Mouse (Mus musculus) bone marrow macrophage, adult 2 months (primary cell): ENCODE measurements around the gene Gm5148. TPM values are rescaled to one million over a fixed set of nuclear protein-coding genes. Genes with fewer than 3 reads are reported as not detected.

ENCODE experiments used
- H3K27ac ChIP-seq: 2 replicates; pipeline ENCODE4 v1.5.1; 2012; ENCODE audit warnings: low read depth, low read length; ENCODE audit not compliant: insufficient read depth
- H3K4me1 ChIP-seq: 2 replicates; pipeline ENCODE4 v1.6.1; 2012; ENCODE audit warnings: low read length; ENCODE audit not compliant: control insufficient read depth, insufficient read depth
- H3K4me3 ChIP-seq: 2 replicates; pipeline ENCODE4 v1.5.1; 2012; ENCODE audit warnings: mild to moderate bottlenecking, low read length, moderate library complexity; ENCODE audit not compliant: insufficient read depth
- CTCF ChIP-seq: IDR thresholded peaks from 2 replicates; pipeline ENCODE4 v1.5.1; 2012; ENCODE audit warnings: low read depth, mild to moderate bottlenecking, low read length, moderate library complexity
- POLR2A ChIP-seq: IDR thresholded peaks from 2 replicates; pipeline ENCODE4 v1.6.1; 2012; ENCODE audit warnings: mild to moderate bottlenecking, low read depth, low read length, borderline replicate concordance
- polyA plus RNA-seq: library from polyadenylated mRNA; stranded (reverse); fragments of >200 nt; gene quantifications from 2 replicates; pipeline ENCODE4 v1.2.4, GENCODE M21; 2012; ENCODE audit not compliant: missing spikeins, insufficient read depth, insufficient read length

Gene Gm5148
- polyA plus RNA-seq, 1 experiment = not detected

DNA sequence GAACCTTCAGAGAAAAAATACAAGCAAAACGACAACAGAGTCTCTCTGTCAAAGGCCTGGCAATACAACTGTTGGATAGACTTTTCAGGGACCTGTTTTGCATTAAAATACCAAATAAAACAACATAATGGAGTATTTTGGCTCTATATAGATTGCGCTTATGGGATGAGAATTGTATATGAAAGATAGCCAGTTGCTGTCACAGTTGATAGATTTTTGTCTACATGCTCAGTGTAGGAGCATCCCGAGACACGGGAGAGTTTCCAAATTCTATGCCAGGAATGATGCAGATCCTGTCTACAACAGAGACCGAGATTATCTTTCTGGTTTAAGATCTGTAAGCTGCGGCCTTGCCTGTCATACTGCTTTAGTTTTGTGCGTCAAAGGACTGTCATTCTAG, 15.7 kb upstream of the Gm5148 start:
- Histone ChIP-seq H3K4me1 (peaks cover 8% of the 10 kb centered on the region), H3K4me3 (no peak overlapping the region), H3K27ac (no peak overlapping the region)
- no peak for TF ChIP-seq CTCF
- TF ChIP-seq POLR2A = no peak

DNA sequence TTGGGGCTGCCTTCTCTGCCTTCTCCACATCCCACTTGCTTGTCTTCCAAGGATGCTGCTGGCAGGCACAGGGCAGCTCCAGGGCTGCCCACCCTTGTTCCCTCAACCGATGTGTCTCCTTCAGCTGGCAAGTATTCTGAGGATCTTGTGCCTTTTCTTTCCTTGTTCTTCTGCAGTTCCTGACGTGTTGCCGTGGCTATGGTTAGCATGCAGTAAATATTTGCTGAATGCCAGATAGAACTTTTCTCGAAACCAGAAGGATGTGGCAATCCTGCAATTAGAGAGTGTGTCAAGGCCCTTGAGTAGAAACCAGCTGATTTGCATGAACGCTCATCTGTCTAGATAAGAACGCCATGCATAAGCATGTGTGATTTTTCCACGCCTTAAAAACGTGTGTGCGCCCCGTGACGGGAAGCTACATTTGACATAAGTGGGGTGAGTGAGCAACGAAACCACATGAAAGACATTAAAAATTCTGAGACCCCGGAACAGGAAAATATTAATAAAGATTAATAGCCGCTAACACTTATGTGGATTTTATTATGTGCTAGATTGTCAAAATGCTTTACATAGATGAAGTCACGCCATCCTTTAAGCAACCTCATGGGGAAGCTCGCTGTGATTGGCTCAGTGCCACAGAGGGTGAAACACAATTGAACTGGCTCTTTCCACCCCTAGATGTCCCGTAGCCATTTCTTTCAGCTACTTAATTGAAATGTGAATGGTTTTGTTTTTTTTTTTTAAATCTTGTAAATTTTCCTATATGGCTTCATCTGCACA, 14.1 kb upstream of the Gm5148 start:
- no peak for TF ChIP-seq POLR2A
- no peak for TF ChIP-seq CTCF

DNA sequence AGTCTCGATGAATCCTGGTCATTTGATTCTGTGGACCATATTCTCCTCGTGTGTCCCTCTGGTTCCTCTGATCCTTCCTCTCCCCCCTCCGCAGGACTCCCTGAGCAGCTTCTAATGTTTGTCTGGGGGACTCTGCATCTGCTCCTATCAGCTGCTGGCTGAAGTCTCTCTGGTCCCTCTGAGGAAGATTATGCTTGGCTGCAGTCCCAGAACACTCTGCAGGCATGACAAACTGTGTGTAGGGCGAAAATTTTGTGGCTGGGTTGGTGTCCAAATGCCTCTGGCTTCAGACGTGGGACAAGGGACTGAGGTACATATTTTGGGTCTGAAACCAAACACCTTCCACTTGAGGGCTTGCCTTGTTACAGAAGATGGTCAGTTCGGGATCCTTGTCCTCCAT, 13.1 kb upstream of the Gm5148 start:
- Histone ChIP-seq H3K4me1 (no peaks in the 10 kb centered on the region), H3K4me3 (no peak overlapping the region), H3K27ac (no peak overlapping the region)
- TF ChIP-seq POLR2A = no peak
- TF ChIP-seq CTCF = no peak

More for the DNA sequence above, 14.1 kb upstream of the Gm5148 start:
- H3K27ac ChIP-seq = no peak overlapping the region
- H3K4me3 ChIP-seq = no peak overlapping the region
- H3K4me1 ChIP-seq = peaks cover 2% of the 10 kb centered on the region

DNA sequence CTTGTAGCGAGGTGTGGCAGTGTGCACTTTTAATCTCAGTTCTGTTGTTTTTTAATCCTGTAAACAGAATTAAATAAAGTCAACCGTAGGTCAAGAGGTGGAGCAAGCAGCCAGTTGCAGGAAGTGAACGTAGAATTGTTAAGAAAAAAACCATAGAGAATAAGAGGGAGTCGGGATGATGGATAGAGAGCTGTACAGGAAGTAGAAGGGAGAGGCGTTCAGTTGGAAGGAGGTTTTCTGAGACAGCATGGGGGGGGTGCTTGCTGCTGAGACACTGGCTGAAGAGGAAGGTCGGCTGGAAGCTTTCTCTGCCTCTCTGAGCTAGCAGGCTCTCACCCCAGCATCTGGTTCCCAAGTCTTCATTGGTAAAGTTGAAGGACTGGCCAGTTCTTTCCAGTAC, 10.9 kb upstream of the Gm5148 start:
- no peaks in the 10 kb centered on the region for H3K4me1 ChIP-seq
- no peak overlapping the region for H3K27ac ChIP-seq
- no peak for TF ChIP-seq POLR2A
- no peak for TF ChIP-seq CTCF
- H3K4me3 ChIP-seq = no peak overlapping the region

DNA sequence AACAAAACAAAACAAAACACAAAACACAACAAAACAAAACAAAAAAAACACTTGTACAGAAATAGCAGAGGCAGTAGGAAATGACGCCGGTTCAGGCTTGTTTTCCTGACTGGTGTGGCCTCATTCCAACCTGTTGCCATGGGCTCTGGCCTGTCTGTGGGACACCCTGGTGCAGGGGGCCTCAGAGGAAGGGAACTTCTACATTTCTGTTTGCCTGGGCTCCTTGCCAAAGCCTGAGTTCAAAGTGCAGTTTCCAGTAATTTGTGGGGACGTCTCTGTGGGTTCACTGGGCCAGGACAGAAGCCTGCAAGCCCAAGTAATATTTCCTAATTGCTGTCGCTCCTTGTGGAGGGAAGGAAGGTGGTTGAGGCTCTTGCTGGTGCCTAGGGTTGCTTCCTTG, 4.9 kb upstream of the Gm5148 start:
- H3K27ac ChIP-seq = no peak overlapping the region
- peaks cover 26% of the 10 kb centered on the region for H3K4me1 ChIP-seq
- H3K4me3 ChIP-seq = no peak overlapping the region
- TF ChIP-seq POLR2A (no peak), CTCF (no peak)

DNA sequence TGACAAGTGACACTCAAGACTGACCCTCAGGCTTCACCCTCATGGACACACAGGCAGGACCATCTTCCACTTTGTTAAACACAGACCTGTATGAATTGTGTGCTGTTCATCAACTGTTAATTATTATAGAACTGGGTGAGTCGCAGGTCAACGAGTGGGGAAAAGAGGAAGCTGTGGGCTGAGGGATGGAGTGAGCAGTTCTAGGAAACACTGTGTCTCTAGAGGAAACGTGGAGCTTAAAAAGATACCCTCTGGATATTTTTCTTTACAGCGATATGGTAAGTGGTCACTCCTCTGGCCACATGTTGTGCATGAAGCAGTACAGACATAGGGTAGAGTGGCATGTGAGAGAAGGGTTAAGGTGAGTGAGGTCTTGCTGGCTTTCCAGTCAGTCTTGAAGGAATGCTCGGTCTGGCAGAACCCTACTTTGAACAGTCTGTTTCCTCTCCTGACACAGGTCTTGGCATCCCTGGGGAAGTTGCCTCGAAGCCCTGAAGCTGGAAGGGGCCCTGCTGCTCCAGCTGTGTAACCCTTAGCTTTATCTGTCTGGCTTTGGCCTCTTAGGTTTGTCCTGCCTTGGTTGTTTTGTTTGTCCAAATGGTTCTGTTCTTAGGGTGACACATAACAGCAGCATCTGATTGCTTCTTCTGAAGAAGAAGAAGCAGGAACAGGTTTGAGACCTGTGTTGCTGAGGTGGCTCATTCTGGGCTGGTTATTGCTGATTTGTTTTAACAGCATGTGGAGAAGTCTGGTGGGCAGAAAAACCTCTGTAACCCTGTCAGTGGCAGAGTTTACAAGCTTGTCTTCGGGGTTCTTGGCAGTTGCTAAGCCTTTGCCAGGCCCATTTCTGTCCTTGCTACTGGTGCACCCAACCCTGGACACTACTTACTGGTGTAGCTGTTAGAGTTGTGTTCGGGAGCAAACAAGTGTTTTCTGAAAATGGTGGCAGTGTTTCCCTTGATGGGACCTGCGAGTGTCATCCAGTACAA, 4.1 kb upstream of the Gm5148 start:
- Histone ChIP-seq H3K4me1 (peaks cover 27% of the 10 kb centered on the region), H3K27ac (no peak overlapping the region), H3K4me3 (no peak overlapping the region)
- no peak for TF ChIP-seq CTCF

DNA sequence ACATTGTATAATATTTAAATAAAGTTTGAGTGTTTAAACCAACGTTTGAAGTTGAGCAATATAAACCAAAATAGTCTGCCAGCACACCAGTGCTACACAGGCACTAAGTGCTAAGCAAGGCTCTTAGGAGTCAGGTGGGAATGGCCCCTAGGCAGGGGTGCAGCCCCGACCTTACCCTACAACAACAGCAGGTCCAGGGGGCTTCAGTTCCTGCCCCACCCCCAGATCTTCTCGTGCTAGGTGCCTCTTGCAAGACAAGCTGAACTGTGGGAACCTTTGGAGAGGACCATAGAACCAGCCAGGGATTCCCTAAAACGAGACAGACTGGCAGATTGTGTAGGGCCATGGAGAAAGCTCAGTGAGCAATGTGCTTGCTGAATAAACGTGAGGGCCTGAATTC, 3.1 kb upstream of the Gm5148 start:
- no peak overlapping the region for H3K4me3 ChIP-seq
- H3K4me1 ChIP-seq = peaks cover 27% of the 10 kb centered on the region
- TF ChIP-seq CTCF (no peak), POLR2A (no peak)
- H3K27ac ChIP-seq = no peak overlapping the region

DNA sequence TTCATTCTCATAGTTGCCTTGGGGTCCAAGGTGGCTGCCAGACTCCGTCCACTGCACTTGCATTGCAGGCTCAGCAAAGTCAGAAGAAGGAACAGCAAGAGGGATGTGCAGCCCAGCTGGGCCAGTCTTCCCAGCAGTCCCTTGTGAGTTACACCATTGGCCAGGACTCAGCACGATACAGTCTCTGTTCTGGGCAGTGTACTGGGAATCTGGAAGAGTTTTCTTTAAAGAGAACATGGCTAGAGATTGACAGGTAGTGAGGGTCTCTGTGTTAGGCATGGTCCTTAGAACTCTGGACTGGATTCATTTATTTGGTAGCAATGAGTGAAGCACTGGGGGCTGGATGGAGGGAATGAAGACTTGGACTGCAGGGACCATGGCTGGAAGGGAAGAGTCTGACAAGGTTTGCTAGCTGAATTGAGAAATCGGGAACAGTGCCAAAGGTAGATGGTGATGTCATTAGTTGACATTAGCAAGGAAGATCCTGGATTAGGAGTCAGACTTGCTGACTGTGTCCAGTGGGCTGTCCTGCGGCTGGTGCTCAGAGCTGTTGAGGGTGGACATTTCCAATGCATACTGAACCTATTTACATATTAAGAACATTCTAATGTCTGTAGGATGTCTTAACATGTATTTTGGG, 2.3 kb upstream of the Gm5148 start:
- no peak overlapping the region for H3K27ac ChIP-seq
- no peak overlapping the region for H3K4me3 ChIP-seq
- no peak for TF ChIP-seq CTCF
- no peak for TF ChIP-seq POLR2A
- H3K4me1 ChIP-seq = peaks cover 27% of the 10 kb centered on the region

DNA sequence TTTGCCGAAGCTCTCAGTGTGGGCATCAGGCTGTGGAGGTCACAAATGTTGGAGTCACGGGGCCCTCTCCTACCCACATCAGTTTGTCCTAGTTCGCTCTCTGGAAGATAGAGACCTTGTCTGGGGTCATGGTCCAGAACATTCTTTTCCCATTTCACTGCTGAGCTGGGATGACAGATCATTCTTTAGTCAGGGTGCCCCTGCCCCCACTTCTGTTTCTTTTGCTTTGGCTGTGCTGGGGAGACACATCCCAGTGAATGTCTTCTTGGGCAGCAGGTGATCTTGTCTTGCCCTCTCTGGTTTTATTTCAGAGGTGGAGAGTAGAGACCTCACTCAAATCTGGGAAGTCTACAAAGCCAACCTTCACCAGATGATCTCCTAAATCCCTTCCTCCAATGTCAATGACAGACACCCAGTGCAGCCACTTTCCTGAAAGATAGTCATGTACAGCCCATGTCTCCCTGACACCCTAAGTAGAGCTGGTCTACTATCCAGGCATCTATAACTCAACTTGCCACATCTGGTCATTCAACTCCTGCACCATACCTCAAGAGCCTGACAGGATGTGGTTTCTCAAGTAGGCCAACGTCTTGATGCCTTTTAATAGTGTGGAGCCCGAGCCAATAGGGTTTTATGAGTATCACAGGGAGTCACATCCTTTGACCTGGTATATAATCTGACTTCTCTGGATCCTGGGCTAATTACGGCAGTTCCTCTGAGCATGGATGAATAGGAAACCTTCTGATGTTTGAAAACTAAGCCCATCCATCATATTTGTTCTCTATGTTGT, 851 bp upstream of the Gm5148 start:
- TF ChIP-seq POLR2A = no peak
- TF ChIP-seq CTCF = no peak
- peaks cover 27% of the 10 kb centered on the region for H3K4me1 ChIP-seq
- no peak overlapping the region for H3K4me3 ChIP-seq
- H3K27ac ChIP-seq = no peak overlapping the region
